9 mouse cellular contexts compared by ENCODE assay signal in genomic region chr5:106365094-106365493, GRCm38 (mm10).
A peak's percentile ranks its signal among the peaks of the same experiment; 100 is the strongest.
DNase-seq lines count a peak whose midpoint lies in the region; ATAC-seq and TF ChIP-seq lines count a peak whose summit lies in the region.
"Had no signal": no experiment of that assay in that cellular context is flagged by ENCODE, and none has a peak within 500 bp of the region (broad histone marks: within the 10 kb centered on the region; RNA-seq: fewer than 3 reads in every experiment).

No protein-coding gene starts in this region.

- H3K27ac ChIP-seq in kidney, postnatal 0 days: no peak overlapping the region
- H3K27ac ChIP-seq in thymus, adult 2 months (ENCODE audit: control insufficient read depth, insufficient read depth, low read length): no peak overlapping the region

- peak; percentile 76 for DNase-seq in kidney, postnatal 0 days (ENCODE audit: low spot score)
- no peak for DNase-seq in kidney, postnatal 10 days
- peak; percentile 44 for DNase-seq in R1 (ENCODE audit: low read depth, low spot score)
- DNase-seq in thymus, adult 2 months: no peak
- DNase-seq in right cerebral cortex, postnatal 36 days (ENCODE audit: low spot score in 2 of 2): no peak
- DNase-seq: adrenal gland, postnatal 25 days had no signal

- H3K4me2 ChIP-seq in kidney, postnatal 0 days (ENCODE audit: low read length): no peak overlapping the region

- no peak overlapping the region for H3K4me3 ChIP-seq in kidney, postnatal 0 days (replicated peaks; ENCODE audit: low read depth, low read length)
- no peak overlapping the region for H3K4me3 ChIP-seq in E14TG2a.4 (replicated peaks; ENCODE audit: low read length)
- no peak overlapping the region for H3K4me3 ChIP-seq in thymus, adult 2 months (ENCODE audit: control insufficient read depth, insufficient read depth, low read length)

- peak; percentile 57 for TF ChIP-seq CTCF in kidney, postnatal 0 days (IDR thresholded peaks at IDR 0.05; ENCODE audit: low read depth)
- TF ChIP-seq CTCF in E14TG2a.4 (conservative IDR thresholded peaks at IDR 0.05; ENCODE audit: low read length): peak; percentile 20; the same call in 1 of the 2 replicates
- TF ChIP-seq CTCF in thymus, adult 2 months (IDR thresholded peaks at IDR 0.05; ENCODE audit: borderline replicate concordance, control insufficient read depth, extremely low read depth, insufficient read depth, low read length, poor library complexity): no peak

- H3K4me1 ChIP-seq in kidney, postnatal 0 days (replicated peaks; ENCODE audit: insufficient read depth, low read length): no peaks in the 10 kb centered on the region
- H3K4me1 ChIP-seq in E14TG2a.4 (replicated peaks; ENCODE audit: low read depth, low read length): peaks cover 23% of the 10 kb centered on the region
- H3K4me1 ChIP-seq in thymus, adult 2 months (replicated peaks; ENCODE audit: control insufficient read depth, insufficient read depth, low read length): no peaks in the 10 kb centered on the region

- no peaks in the 10 kb centered on the region for H3K36me3 ChIP-seq in kidney, postnatal 0 days (ENCODE audit: insufficient read depth, low read length)
- no peaks in the 10 kb centered on the region for H3K36me3 ChIP-seq in E14TG2a.4 (ENCODE audit: insufficient read depth, low read length)
- no peaks in the 10 kb centered on the region for H3K36me3 ChIP-seq in thymus, adult 2 months (ENCODE audit: control insufficient read depth, insufficient read depth, low read length)

- H3K9ac ChIP-seq in kidney, postnatal 0 days (ENCODE audit: low read depth, low read length): no peak overlapping the region

- no peaks in the 10 kb centered on the region for H3K27me3 ChIP-seq in kidney, postnatal 0 days (ENCODE audit: insufficient read depth, low read length)
- peaks cover 20% of the 10 kb centered on the region for H3K27me3 ChIP-seq in E14TG2a.4 (ENCODE audit: insufficient read depth, low read length)
- H3K27me3 ChIP-seq in thymus, adult 2 months (ENCODE audit: control insufficient read depth, insufficient read depth, low read length): no peaks in the 10 kb centered on the region

- TF ChIP-seq POLR2A in thymus, adult 2 months (IDR thresholded peaks at IDR 0.05; ENCODE audit: control insufficient read depth, extremely low read depth, insufficient read depth, low read length, poor library complexity): no peak

- H3K9me3 ChIP-seq in kidney, postnatal 0 days (replicated peaks; ENCODE audit: low read length): no peaks in the 10 kb centered on the region
- H3K9me3 ChIP-seq in E14TG2a.4 (ENCODE audit: low read length): no peaks in the 10 kb centered on the region

- ATAC-seq in kidney, postnatal 0 days (replicated peaks; ENCODE audit: low FRiP score, low read depth): no peak
- ATAC-seq in hematopoietic stem cell, adult 5-6 weeks (replicated peaks in 1 of 2; ENCODE audit: insufficient read depth in 1 of 2, low FRiP score in 2 of 2, low TSS enrichment in 1 of 2, low read depth in 1 of 2, poor library complexity in 2 of 2, severe bottlenecking in 2 of 2): 0 out of 4 replicates have a peak, but pooled peaks have one; percentile 32 to 37
- no peak for ATAC-seq in inflammation-experienced regulatory T-cells, adult 6 months

- whole genome bisulfite sequencing in kidney, postnatal 0 days: 50% methylated on average over 8 of the region's 8 CpGs
- WGBS in thymus, adult 2 months: 39% methylated on average over 8 of the region's 8 CpGs

Comparison
In these comparisons a context has a peak if more than half of its experiments do, and no peak if none do; other contexts are left out.
1. DNase-seq: peak in kidney, postnatal 0 days (single experiment) and R1 (single experiment); none in kidney, postnatal 10 days (single experiment), thymus, adult 2 months (single experiment) and right cerebral cortex, postnatal 36 days (0 of 2).
2. ATAC-seq: peak in hematopoietic stem cell, adult 5-6 weeks (2 of 2); none in kidney, postnatal 0 days (single experiment) and inflammation-experienced regulatory T-cells, adult 6 months (single experiment).